In the genomic region with DNA sequence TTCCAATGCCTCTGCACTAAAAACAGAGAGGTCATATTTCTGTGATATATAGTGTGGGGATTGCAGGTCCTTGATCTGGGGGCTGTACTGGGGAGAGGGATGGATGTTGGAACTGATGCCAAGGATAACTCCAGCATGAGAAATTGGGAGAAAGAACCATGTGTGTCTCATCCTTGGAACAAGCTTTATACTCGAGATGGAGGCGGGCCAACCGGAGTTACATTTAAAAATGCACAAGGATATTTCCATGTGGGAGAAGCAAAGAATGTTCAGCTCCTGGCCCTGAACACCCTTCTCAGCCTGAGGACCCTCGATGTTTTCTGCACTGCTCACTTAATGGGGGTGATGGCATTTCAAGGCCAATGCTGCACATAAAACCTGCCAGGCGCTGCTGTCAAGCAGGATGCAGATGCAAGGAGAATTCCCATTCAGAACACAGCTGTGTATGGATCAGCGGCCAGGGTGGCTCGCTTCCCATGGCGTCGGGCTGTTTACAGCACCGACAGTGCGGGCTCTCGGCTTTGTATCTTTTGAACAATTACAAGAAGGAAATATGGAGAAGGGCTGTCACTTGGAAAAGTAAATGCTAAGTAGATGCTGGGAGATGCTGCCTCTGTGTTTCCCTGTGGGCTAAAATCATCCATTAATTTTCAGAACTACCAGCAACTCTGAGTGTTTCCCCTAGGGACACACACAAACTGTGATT, we compare ENCODE assay signal across 16 mouse cellular contexts.
DNase-seq lines count a peak whose midpoint lies in the region; ATAC-seq and TF ChIP-seq lines count a peak whose summit lies in the region.
"Had no signal": no experiment of that assay in that cellular context is flagged by ENCODE, and none has a peak within 500 bp of the region (broad histone marks: within the 10 kb centered on the region; RNA-seq: fewer than 3 reads in every experiment).

No protein-coding gene starts in this region.

- 62% methylated on average over 12 of the region's 12 CpGs for WGBS in kidney, postnatal 0 days
- WGBS in forebrain, embryonic 16.5 days, result 32% methylated on average over 12 of the region's 12 CpGs
- WGBS in hindbrain, embryonic 13.5 days, result 45% methylated on average over 12 of the region's 12 CpGs
- WGBS in neural tube, embryonic 13.5 days, result 26% methylated on average over 12 of the region's 12 CpGs

- no peak overlapping the region for H3K4me3 ChIP-seq in kidney, postnatal 0 days (replicated peaks; ENCODE audit: low read depth, low read length)
- H3K4me3 ChIP-seq in forebrain, embryonic 16.5 days (replicated peaks; ENCODE audit: low read length), result no peak overlapping the region
- no peak overlapping the region for H3K4me3 ChIP-seq in hindbrain, embryonic 13.5 days
- no peak overlapping the region for H3K4me3 ChIP-seq in neural tube, embryonic 13.5 days
- H3K4me3 ChIP-seq: embryonic facial prominence, embryonic 15.5 days; limb, embryonic 12.5 days had no signal

- no peak overlapping the region for H3K4me2 ChIP-seq in kidney, postnatal 0 days (ENCODE audit: low read length)
- H3K4me2 ChIP-seq in forebrain, embryonic 16.5 days (ENCODE audit: low read length), result no peak overlapping the region
- no peak overlapping the region for H3K4me2 ChIP-seq in hindbrain, embryonic 13.5 days
- no peak overlapping the region for H3K4me2 ChIP-seq in neural tube, embryonic 13.5 days
- H3K4me2 ChIP-seq: embryonic facial prominence, embryonic 15.5 days; heart, embryonic 11.5 days; limb, embryonic 12.5 days had no signal

- no peaks in the 10 kb centered on the region for H3K27me3 ChIP-seq in kidney, postnatal 0 days (ENCODE audit: insufficient read depth, low read length)
- no peaks in the 10 kb centered on the region for H3K27me3 ChIP-seq in forebrain, embryonic 16.5 days (replicated peaks; ENCODE audit: control insufficient read depth, insufficient read depth, low read length)
- no peaks in the 10 kb centered on the region for H3K27me3 ChIP-seq in hindbrain, embryonic 13.5 days
- no peaks in the 10 kb centered on the region for H3K27me3 ChIP-seq in neural tube, embryonic 13.5 days
- H3K27me3 ChIP-seq: CH12.LX; embryonic facial prominence, embryonic 15.5 days; limb, embryonic 12.5 days had no signal

- H3K4me1 ChIP-seq in kidney, postnatal 0 days (replicated peaks; ENCODE audit: insufficient read depth, low read length), result no peaks in the 10 kb centered on the region
- peaks cover 11% of the 10 kb centered on the region for H3K4me1 ChIP-seq in forebrain, embryonic 16.5 days (replicated peaks; ENCODE audit: control insufficient read depth, insufficient read depth, low read length)
- peaks cover 18% of the 10 kb centered on the region for H3K4me1 ChIP-seq in hindbrain, embryonic 13.5 days (replicated peaks)
- peaks cover 23% of the 10 kb centered on the region for H3K4me1 ChIP-seq in neural tube, embryonic 13.5 days (replicated peaks)
- H3K4me1 ChIP-seq: embryonic facial prominence, embryonic 15.5 days; limb, embryonic 12.5 days had no signal

- no peak overlapping the region for H3K27ac ChIP-seq in kidney, postnatal 0 days
- peak overlapping the region; percentile 65; the same call in 1 of the 2 replicates for H3K27ac ChIP-seq in forebrain, embryonic 16.5 days (ENCODE audit: low read length)
- H3K27ac ChIP-seq in hindbrain, embryonic 13.5 days, result peak overlapping the region; percentile 78
- peak overlapping the region; percentile 85 for H3K27ac ChIP-seq in neural tube, embryonic 13.5 days (replicated peaks)
- H3K27ac ChIP-seq: embryonic facial prominence, embryonic 15.5 days; limb, embryonic 12.5 days had no signal

- no peak for ATAC-seq in kidney, postnatal 0 days (replicated peaks; ENCODE audit: low FRiP score, low read depth)
- ATAC-seq in forebrain, embryonic 16.5 days, result peak; percentile 69
- ATAC-seq in hindbrain, embryonic 13.5 days (ENCODE audit: low FRiP score), result peak; percentile 34; the same call in 1 of the 2 replicates
- peak; percentile 68 for ATAC-seq in neural tube, embryonic 13.5 days (ENCODE audit: low read depth)
- ATAC-seq: liver, postnatal 0 days had no signal

- TF ChIP-seq CTCF in kidney, postnatal 0 days (IDR thresholded peaks at IDR 0.05; ENCODE audit: low read depth), result no peak

- no peaks in the 10 kb centered on the region for H3K36me3 ChIP-seq in kidney, postnatal 0 days (ENCODE audit: insufficient read depth, low read length)
- no peaks in the 10 kb centered on the region for H3K36me3 ChIP-seq in forebrain, embryonic 16.5 days (ENCODE audit: control insufficient read depth, insufficient read depth)
- H3K36me3 ChIP-seq in hindbrain, embryonic 13.5 days, result no peaks in the 10 kb centered on the region
- no peaks in the 10 kb centered on the region for H3K36me3 ChIP-seq in neural tube, embryonic 13.5 days
- H3K36me3 ChIP-seq: embryonic facial prominence, embryonic 15.5 days; limb, embryonic 12.5 days had no signal

- no peak overlapping the region for H3K9ac ChIP-seq in kidney, postnatal 0 days (ENCODE audit: low read depth, low read length)
- H3K9ac ChIP-seq in forebrain, embryonic 16.5 days (replicated peaks; ENCODE audit: low read depth, low read length), result no peak overlapping the region
- H3K9ac ChIP-seq in hindbrain, embryonic 13.5 days, result 0 out of 2 replicates have a peak overlapping the region, but pooled peaks have one; percentile 19
- peak overlapping the region; percentile 6; the same call in 1 of the 2 replicates for H3K9ac ChIP-seq in neural tube, embryonic 13.5 days
- H3K9ac ChIP-seq: embryonic facial prominence, embryonic 15.5 days; limb, embryonic 12.5 days; liver, postnatal 0 days had no signal

- H3K9me3 ChIP-seq in kidney, postnatal 0 days (replicated peaks; ENCODE audit: low read length), result no peaks in the 10 kb centered on the region
- no peaks in the 10 kb centered on the region for H3K9me3 ChIP-seq in forebrain, embryonic 16.5 days (ENCODE audit: control insufficient read depth, low read length)
- H3K9me3 ChIP-seq in hindbrain, embryonic 13.5 days, result no peaks in the 10 kb centered on the region
- no peaks in the 10 kb centered on the region for H3K9me3 ChIP-seq in neural tube, embryonic 13.5 days
- H3K9me3 ChIP-seq: embryonic facial prominence, embryonic 15.5 days; limb, embryonic 12.5 days had no signal

- DNase-seq in kidney, postnatal 0 days (ENCODE audit: low spot score), result peak; percentile 11
- no peak for DNase-seq in kidney, adult 18-20 months
- no peak for DNase-seq in urinary bladder, postnatal 4 days (ENCODE audit: low spot score in 2 of 2)
- DNase-seq in cerebellum, postnatal 25 days, result no peak
- no peak for DNase-seq in urinary bladder, adult 18-20 months (ENCODE audit: low spot score in 2 of 2)
- DNase-seq: cerebellum, postnatal 36 days; heart, postnatal 4 days; liver, postnatal 0 days; spleen, adult 18-20 months had no signal

Comparison
In these comparisons a context has a peak if more than half of its experiments do, and no peak if none do; other contexts are left out.
1. H3K9ac ChIP-seq: peak in hindbrain, embryonic 13.5 days (single experiment) and neural tube, embryonic 13.5 days (single experiment); none in kidney, postnatal 0 days (single experiment) and forebrain, embryonic 16.5 days (single experiment).